Mouse (Mus musculus) cerebellum, postnatal 25 days (tissue): ENCODE data around the gene Fgf10.

Experiments used
- DNase-seq, 2 experiments: peaks; one replicate each; pipeline ENCODE4 v3.0.0; 2021; ENCODE audit warnings: mixed read lengths in 2 of 2

Gene Fgf10

DNA sequence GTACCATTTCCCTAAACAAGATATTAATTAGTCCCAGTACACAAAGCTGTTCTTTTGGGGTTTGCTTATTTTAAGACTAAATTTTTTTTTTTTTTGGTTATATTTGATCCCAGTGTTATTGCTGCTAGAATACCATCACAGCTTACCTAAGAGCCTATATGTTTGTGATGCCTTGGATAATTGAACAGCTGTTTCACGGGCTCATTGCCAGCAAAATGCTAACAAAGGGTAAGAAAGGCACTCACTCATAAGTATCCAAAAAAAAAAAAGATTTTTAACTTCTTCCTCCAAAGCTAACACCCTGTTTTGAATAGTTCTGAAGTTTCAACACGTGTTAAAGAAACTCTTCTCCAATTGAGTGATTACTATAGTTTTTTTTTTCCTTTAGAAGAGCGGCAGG, 48.8 kb downstream of the Fgf10 start:
- no peak for DNase-seq

- no peak for DNase-seq
These were observed 52.1 kb downstream of the Fgf10 start for GRCm38 (mm10) chr13:118721668-118722067.

GRCm38 (mm10) chr13:118731850-118732552, 62.4 kb downstream of the Fgf10 start:
- no peak for DNase-seq

GRCm38 (mm10) chr13:118739854-118740411, 70.3 kb downstream of the Fgf10 start:
- DNase-seq: no peak

DNA sequence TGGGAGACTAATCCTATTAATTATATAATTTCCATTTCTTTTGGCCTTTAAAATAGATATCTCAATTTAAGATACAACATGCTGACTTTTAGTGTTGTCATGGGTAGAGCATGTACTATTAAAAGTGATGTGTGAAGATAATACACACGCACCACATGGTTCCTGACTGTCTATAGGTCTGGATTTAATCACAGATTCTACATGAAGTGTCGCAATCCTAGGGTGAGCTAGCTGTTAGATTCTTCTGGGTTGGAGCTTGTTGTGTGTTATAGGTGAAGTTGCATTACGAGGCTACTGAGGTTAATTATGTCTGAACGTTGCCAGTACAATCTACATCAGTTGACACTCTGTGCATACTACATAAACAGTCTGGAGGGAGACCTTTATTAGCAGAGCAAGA, 73.2 kb downstream of the Fgf10 start:
- DNase-seq: no peak

- DNase-seq: no peak
These were observed 75.2 kb downstream of the Fgf10 start for GRCm38 (mm10) chr13:118744806-118745205.

DNA sequence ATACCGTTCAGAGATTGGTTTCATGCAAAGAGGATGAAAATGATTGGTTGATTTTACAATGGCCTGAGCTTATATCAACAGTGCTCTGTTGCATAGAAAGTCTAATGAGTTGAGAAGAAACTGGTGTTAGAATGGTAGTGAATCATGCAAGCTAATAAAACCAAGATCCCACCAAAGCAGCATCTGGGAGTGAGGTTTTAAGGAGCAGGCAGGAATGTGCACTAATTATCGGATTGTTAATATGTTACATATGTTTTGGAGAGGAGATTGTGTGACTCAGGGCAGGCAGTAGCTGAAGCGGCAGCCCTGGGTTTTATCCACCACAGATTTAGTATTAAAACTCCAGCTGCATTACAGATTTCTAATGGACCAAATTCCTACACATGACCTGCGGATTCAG, 76.8 kb downstream of the Fgf10 start:
- DNase-seq: no peak

GRCm38 (mm10) chr13:118754024-118754423, 84.4 kb downstream of the Fgf10 start:
- no peak for DNase-seq

DNA sequence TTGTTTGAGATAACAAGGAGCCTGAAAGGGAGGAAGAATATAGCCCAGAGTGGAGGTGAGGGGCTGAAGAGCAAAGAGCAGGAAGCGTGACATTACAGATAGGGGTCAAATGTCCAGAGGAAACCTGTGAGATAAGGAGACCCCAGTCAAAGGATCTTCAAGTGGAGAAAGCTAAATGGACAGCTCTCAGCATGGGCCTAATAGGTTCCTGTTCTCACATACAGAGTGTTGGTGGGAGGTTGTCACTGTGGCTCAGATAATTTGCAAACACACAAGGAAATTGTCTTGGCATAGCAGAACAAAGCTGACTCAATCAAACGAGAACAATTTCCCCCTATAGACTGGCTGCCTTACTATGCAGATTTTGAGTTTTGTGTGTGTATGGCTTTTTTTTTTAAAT, 89.4 kb downstream of the Fgf10 start:
- no peak for DNase-seq

GRCm38 (mm10) chr13:118762982-118763381, 93.4 kb downstream of the Fgf10 start:
- no peak for DNase-seq

DNA sequence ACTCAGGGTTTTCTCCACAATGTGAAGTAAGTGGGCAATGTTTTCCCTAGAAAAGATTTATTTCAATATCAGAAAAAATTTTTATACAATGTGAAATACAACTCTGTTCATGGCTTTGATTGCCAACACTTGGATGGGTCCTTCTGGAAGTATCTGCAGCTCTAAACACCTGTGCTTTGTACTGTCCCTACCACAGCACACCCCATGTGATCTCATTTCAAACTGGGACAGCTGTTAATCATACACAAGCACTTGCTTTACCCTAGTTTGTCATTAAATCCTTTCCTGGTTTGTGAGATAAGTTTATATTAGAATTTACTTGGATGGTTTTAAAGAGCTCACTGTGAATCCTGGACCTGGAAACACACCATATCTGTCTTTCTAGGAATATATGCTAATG, 102.6 kb downstream of the Fgf10 start:
- DNase-seq: no peak

- no peak for DNase-seq
These were observed 105.6 kb downstream of the Fgf10 start for GRCm38 (mm10) chr13:118775148-118775547.

DNA sequence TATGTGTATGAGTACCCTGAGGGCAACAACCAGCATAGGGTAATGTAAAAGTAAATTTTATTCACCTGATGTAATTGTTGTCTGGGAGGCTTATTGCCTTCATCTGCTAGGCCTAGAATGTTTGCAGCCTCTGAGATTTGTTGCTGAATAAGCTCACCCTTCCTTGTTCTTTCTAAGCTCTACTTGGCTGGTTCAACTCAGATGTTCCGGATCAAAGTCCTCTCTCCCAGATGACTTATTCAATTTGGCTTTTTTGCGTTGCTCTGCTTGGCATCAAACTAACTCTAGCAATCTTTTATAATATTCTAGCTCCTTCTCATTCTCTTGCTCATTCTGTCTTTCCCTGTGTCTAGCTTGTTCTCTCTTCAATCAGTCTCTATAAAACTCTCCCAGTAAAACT, 109.6 kb downstream of the Fgf10 start:
- DNase-seq: no peak

DNA sequence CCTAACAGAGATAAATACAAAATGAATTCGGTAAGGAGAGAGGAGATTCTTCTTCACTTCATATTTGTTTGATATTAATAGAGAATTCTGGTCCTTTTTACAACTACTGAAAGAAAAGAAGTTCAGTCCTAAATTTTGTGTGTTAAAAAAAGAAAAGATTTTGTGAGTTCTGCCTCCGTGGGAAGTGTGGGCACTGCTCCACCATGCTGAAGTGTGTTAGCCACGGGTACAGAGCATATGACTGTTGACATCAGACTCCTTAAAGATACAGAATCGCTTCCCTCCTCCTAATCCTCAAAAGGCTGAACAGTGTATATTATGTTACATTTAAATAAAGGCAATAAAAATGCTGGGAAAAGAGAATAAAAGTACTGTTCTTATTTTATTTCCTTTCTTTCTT, 122.2 kb downstream of the Fgf10 start:
- DNase-seq: no peak

DNA sequence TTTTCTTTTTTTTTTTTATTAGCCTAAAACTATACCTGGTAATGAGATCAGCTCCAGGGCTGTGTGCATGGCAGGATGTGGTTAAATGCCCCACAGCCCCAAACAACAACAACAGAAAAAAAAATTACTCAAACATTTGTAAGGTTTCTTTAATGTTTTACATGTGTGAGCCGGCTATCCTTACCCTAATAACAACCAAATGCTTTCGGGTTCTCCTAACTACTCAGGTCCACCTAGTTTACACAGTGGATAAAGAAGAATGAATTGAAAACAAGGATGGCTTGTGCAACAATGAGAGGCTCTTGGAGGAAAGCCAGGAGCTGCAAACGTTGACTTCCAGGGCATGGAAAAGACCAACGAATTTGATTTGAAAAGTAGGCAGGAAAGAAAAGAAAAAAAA, 122.6 kb downstream of the Fgf10 start:
- DNase-seq: no peak

DNA sequence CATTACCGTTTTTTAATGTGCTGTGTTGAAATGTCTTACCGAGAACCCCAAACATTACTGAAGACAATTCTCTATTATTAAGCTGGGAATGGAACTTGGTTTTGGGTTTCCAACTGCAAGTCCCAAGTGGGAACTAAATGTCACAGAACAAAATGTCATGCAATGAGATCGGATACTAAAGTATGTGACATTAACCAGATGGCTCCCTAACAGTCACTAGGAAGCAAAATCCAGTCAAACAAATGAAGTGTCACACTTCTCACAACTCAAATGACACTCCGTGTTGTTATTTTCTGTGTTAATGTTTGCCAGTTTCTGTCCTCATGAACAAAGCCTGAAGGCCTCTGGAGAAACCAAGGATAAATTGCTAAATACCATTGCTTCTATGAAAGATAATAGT, 130.6 kb downstream of the Fgf10 start:
- no peak for DNase-seq

DNA sequence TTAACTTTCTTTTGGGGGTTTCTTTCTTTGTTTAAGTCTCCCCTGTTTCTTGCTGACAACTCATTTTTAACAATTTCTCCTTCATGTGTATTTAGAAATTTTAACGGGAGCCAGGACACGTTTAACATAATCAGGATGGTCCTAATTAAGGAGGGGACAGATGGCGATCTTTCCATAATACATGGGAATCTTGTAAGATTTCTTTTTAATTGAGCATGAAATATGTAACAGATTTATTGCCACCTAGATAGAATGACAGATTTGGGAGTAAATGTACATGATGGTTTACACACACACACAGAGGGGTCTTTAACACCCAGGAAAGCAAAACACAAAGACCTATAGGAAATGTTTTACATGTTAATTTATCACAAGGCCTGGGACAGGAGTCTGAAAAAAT, 137.1 kb downstream of the Fgf10 start:
- DNase-seq: no peak

DNA sequence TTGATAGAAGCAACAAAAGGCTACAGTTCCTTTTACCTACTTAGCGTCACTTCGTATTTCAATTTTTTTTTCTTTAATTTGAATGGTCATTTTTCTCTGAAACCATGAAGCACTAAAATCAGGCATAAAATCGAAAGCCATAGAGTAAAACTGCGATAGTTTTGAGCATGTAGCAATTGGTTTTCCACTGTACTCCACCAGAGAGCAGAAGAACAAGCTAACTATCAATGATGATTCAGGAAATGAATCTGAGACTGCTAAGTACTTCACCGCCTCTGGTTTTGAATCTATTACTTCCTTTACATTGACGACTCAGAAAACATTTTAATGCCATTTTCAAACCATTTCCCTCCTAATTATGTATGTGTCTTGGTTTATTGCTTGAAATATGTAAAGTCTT, 150.2 kb downstream of the Fgf10 start:
- no peak for DNase-seq

DNA sequence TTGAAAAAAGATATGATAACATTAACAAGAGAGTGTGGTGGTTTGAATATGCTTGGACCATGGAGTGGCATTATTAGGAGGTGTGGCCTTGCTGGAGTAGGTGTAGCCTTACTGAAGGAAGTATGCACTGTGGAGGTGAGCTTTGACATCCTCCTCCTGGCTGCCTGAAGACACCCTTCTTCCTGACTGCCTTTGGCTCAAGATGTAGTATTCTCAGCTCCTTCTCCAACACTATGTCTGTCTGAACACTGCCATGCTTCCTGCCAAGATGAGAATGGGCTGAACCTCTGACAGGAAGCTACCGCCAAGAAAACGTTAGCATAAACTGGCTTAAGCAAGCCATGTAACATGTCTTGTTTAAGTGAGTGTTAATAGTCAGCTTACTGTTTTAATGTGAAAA, 153.5 kb downstream of the Fgf10 start:
- DNase-seq: no peak

DNA sequence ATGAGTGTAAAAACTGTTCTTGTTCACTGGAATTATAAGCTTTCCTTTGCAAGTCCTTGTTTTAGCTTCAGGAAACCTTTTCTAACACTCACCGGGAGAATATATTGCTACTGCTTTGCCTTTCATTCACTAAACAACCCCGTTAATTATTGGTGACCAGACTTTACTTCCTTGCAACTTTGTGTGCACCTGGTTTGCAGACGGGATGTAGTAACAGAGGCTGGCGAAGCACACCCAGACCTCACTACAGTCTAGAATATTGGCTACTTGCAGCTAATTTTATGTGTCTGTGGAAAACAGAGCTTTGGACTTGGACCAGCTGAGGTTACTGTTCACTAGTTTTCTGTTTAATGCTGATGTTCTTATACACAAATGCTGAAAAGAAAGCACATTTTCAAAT, 155.5 kb downstream of the Fgf10 start:
- no peak for DNase-seq

DNA sequence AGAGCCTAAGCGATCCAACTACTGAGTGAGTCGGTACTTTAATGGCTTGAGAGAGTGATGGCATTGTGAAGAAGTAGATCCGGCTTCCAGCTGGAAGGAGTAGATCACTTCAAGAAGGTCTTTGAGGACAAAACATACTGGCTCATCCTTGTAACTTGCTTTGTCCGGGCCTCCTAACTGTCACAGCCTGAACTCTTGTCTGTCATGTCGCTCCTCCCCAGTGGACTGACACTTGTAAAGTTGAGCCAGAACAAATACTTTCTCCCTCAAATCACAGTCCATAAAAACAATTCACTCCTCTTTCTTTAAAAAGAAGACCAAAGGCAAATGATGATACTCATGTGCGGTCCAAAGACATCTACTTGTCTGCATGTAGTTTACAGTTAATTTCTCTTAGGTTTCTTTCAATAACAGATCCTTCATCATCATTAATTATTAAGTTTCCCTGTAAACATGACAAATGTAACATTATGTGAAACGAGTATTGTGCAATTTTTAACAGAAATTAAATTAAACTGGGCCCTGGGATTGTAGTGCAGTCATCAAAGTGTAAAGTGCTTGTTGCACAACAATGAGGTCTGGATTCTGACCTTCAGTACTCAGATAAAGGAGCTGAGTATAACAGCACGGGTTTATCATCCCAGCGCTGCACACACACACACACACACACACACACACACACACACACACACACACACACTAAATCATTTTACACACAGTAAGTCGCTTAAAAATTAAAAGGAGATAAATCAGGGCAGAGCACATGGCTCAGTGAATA, 159.2 kb downstream of the Fgf10 start:
- DNase-seq: no peak

GRCm38 (mm10) chr13:118834021-118834420, 164.4 kb downstream of the Fgf10 start:
- no peak for DNase-seq

- no peak for DNase-seq
These were observed 165.5 kb downstream of the Fgf10 start for GRCm38 (mm10) chr13:118835078-118835477.
